Mouse (Mus musculus): ENCODE measurements around the gene Edar. TPM values are rescaled to one million over a fixed set of nuclear protein-coding genes. Genes with fewer than 3 reads are reported as not detected.
"Not testable (repeated sequence)": the region's sequence is repeated elsewhere in the genome, so short reads cannot be mapped to it uniquely, and the experiment has no call there.

The Edar gene
- 0.11 and 0.19 TPM in 2 replicates for polyA plus RNA-seq (2014; fragmentation: Nextera tagmentation; extraction: Ambion mirVana)

- ATAC-seq (ENCODE audit: low FRiP score) (peak; percentile 68), DNase-seq (ENCODE audit: low spot score) (peak; percentile 90)
- no peak within 1 kb of the TSS for H3K27ac ChIP-seq (ENCODE audit: low read depth, low read length)
- WGBS, result 4% methylated on average over 20 of the region's 20 CpGs
- H3K4me1 ChIP-seq (replicated peaks; ENCODE audit: control insufficient read depth, insufficient read depth, low read length), result no peaks in the 10 kb centered on the region; the same call in 1 of the 2 replicates
- H3K36me3 ChIP-seq (ENCODE audit: control insufficient read depth, insufficient read depth, low read length), result no peaks in the 10 kb centered on the region
- no peak within 1 kb of the TSS for H3K9ac ChIP-seq (ENCODE audit: low read depth, low read length)
- peak within 1 kb of the TSS; percentile 21; the same call in 1 of the 2 replicates for H3K4me3 ChIP-seq (ENCODE audit: low read depth, low read length)
- no peaks in the 10 kb centered on the region for H3K9me3 ChIP-seq (ENCODE audit: control insufficient read depth, low read length)
- H3K4me2 ChIP-seq (replicated peaks; ENCODE audit: low read depth, low read length), result peak within 1 kb of the TSS; percentile 38
- peaks cover 3% of the 10 kb centered on the region for H3K27me3 ChIP-seq (ENCODE audit: control insufficient read depth, insufficient read depth, low read length)
These were observed at the start of gene Edar for GRCm38 (mm10) chr10:58675533-58675932. Gene Edar, minus strand, starts transcription at chr10:58675654.

- not testable (repeated sequence) for DNase-seq (ENCODE audit: low spot score); H3K9ac ChIP-seq (ENCODE audit: low read depth, low read length); H3K4me2 ChIP-seq (replicated peaks; ENCODE audit: low read depth, low read length); ATAC-seq (ENCODE audit: low FRiP score); H3K9me3 ChIP-seq (ENCODE audit: control insufficient read depth, low read length); H3K4me1 ChIP-seq (replicated peaks; ENCODE audit: control insufficient read depth, insufficient read depth, low read length); H3K36me3 ChIP-seq (ENCODE audit: control insufficient read depth, insufficient read depth, low read length); H3K27me3 ChIP-seq (ENCODE audit: control insufficient read depth, insufficient read depth, low read length); H3K4me3 ChIP-seq (ENCODE audit: low read depth, low read length); H3K27ac ChIP-seq (ENCODE audit: low read depth, low read length)
These were observed 42.7 kb upstream of the Edar start, which contains the start of gene Gm17542 for GRCm38 (mm10) chr10:58718110-58718509. Gene Gm17542, minus strand, starts transcription at chr10:58718210.

GRCm38 (mm10) chr10:58714789-58715148 is 39.3 kb upstream of the Edar start:
- DNase-seq (ENCODE audit: low spot score) (no peak), ATAC-seq (ENCODE audit: low FRiP score) (no peak)
- H3K9ac ChIP-seq (ENCODE audit: low read depth, low read length), result no peak overlapping the region
- no peaks in the 10 kb centered on the region for H3K27me3 ChIP-seq (ENCODE audit: control insufficient read depth, insufficient read depth, low read length)
- H3K27ac ChIP-seq (ENCODE audit: low read depth, low read length), result no peak overlapping the region
- no peaks in the 10 kb centered on the region for H3K4me1 ChIP-seq (replicated peaks; ENCODE audit: control insufficient read depth, insufficient read depth, low read length)
- H3K9me3 ChIP-seq (ENCODE audit: control insufficient read depth, low read length), result no peaks in the 10 kb centered on the region
- H3K4me2 ChIP-seq (replicated peaks; ENCODE audit: low read depth, low read length), result no peak overlapping the region
- no peak overlapping the region for H3K4me3 ChIP-seq (ENCODE audit: low read depth, low read length)
- WGBS, result 65% methylated on average over 3 of the region's 3 CpGs
- H3K36me3 ChIP-seq (ENCODE audit: control insufficient read depth, insufficient read depth, low read length), result no peaks in the 10 kb centered on the region

DNA sequence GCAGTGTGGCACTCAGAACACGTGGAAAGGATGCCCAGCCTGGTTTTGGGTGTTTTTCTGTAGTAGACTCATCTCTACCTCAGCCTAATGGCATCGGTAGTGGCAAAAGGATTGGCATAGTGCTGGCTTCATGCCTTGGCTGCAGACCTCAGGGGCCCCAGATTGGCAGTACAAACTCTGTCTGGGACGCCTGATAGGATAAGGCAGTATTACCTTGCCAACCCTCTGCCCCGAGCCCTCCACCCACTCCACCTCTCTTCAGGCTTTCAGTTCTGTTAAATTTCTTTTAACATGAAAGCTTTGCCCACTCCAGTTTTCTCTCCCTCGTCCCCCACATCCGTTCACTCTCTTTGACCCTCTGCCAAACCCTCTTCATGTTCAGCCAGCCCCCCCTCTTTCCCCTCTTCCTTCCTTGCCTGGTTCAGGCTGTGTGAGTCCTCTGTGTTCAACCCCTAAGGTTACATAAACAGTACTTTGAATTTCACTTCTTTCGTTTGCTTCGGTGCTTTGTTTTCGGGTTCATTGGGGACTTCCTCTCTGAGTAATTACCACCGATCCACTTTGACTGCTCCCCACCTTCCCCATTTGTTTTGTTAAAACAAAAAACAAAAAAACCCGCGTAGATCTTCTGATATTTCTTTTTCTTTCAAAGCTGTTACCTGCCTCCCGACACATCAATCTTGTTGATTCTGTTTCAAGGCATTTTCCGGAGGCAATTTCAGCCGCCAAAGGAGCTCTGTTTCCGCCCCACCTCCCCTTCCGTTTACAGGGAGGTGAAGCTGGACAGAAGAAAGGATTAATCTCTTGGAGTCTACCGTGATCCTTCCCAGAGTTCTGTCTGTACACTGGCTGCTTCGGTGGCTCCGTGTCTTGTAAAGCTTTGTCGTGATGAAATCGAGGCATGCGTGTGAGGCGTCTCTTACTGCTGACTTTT is 38.7 kb upstream of the Edar start:
- Histone ChIP-seq H3K27ac (ENCODE audit: low read depth, low read length) (no peak overlapping the region), H3K4me2 (replicated peaks; ENCODE audit: low read depth, low read length) (no peak overlapping the region), H3K4me3 (ENCODE audit: low read depth, low read length) (no peak overlapping the region), H3K27me3 (ENCODE audit: control insufficient read depth, insufficient read depth, low read length) (no peaks in the 10 kb centered on the region), H3K9me3 (ENCODE audit: control insufficient read depth, low read length) (no peaks in the 10 kb centered on the region), H3K9ac (ENCODE audit: low read depth, low read length) (no peak overlapping the region), H3K4me1 (replicated peaks; ENCODE audit: control insufficient read depth, insufficient read depth, low read length) (no peaks in the 10 kb centered on the region), H3K36me3 (ENCODE audit: control insufficient read depth, insufficient read depth, low read length) (no peaks in the 10 kb centered on the region)
- ATAC-seq (ENCODE audit: low FRiP score) (no peak), DNase-seq (ENCODE audit: low spot score) (peak; percentile 16)
- WGBS, result 40% methylated on average over 24 of the region's 24 CpGs

GRCm38 (mm10) chr10:58713225-58713624 is 37.8 kb upstream of the Edar start:
- 92% methylated on average over 7 of the region's 7 CpGs for WGBS
- no peak for ATAC-seq (ENCODE audit: low FRiP score)
- no peak overlapping the region for H3K4me2 ChIP-seq (replicated peaks; ENCODE audit: low read depth, low read length)
- no peak overlapping the region for H3K27ac ChIP-seq (ENCODE audit: low read depth, low read length)
- H3K9me3 ChIP-seq (ENCODE audit: control insufficient read depth, low read length), result no peaks in the 10 kb centered on the region
- H3K27me3 ChIP-seq (ENCODE audit: control insufficient read depth, insufficient read depth, low read length), result no peaks in the 10 kb centered on the region
- H3K9ac ChIP-seq (ENCODE audit: low read depth, low read length), result no peak overlapping the region
- no peak overlapping the region for H3K4me3 ChIP-seq (ENCODE audit: low read depth, low read length)
- no peaks in the 10 kb centered on the region for H3K36me3 ChIP-seq (ENCODE audit: control insufficient read depth, insufficient read depth, low read length)
- no peak for DNase-seq (ENCODE audit: low spot score)
- no peaks in the 10 kb centered on the region for H3K4me1 ChIP-seq (replicated peaks; ENCODE audit: control insufficient read depth, insufficient read depth, low read length)

- 87% methylated on average over 4 of the region's 4 CpGs for WGBS
- no peak for ATAC-seq (ENCODE audit: low FRiP score)
- no peak overlapping the region for H3K9ac ChIP-seq (ENCODE audit: low read depth, low read length)
- no peak overlapping the region for H3K27ac ChIP-seq (ENCODE audit: low read depth, low read length)
- no peaks in the 10 kb centered on the region for H3K9me3 ChIP-seq (ENCODE audit: control insufficient read depth, low read length)
- H3K27me3 ChIP-seq (ENCODE audit: control insufficient read depth, insufficient read depth, low read length), result no peaks in the 10 kb centered on the region
- no peak overlapping the region for H3K4me3 ChIP-seq (ENCODE audit: low read depth, low read length)
- no peak for DNase-seq (ENCODE audit: low spot score)
- H3K4me2 ChIP-seq (replicated peaks; ENCODE audit: low read depth, low read length), result no peak overlapping the region
- no peaks in the 10 kb centered on the region for H3K36me3 ChIP-seq (ENCODE audit: control insufficient read depth, insufficient read depth, low read length)
- no peaks in the 10 kb centered on the region for H3K4me1 ChIP-seq (replicated peaks; ENCODE audit: control insufficient read depth, insufficient read depth, low read length)
These were observed 33.6 kb upstream of the Edar start for GRCm38 (mm10) chr10:58709021-58709420.

DNA sequence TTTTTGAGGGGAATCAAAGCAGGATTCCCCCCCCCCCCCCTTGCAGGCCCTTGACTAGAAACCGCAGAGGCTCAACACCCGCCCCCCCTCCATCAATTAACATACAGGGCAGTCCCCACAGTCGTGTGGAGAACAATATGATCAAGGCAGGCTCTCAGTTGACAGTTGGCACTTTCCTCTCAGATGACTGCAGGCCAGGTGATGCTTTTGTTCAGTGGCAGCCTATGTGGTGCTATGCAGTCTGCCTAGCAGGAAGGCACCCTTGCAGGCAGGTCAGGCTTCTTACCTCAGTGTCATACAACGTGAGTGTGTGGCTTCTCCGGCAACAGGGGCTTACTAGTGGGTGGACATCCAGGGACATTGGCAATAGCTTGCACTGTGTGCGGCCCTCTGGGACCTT is 25.1 kb upstream of the Edar start:
- no peaks in the 10 kb centered on the region for H3K9me3 ChIP-seq (ENCODE audit: control insufficient read depth, low read length)
- H3K4me1 ChIP-seq (replicated peaks; ENCODE audit: control insufficient read depth, insufficient read depth, low read length), result no peaks in the 10 kb centered on the region
- no peak overlapping the region for H3K27ac ChIP-seq (ENCODE audit: low read depth, low read length)
- ATAC-seq (ENCODE audit: low FRiP score) (no peak), DNase-seq (ENCODE audit: low spot score) (no peak)
- no peak overlapping the region for H3K4me2 ChIP-seq (replicated peaks; ENCODE audit: low read depth, low read length)
- no peaks in the 10 kb centered on the region for H3K36me3 ChIP-seq (ENCODE audit: control insufficient read depth, insufficient read depth, low read length)
- H3K4me3 ChIP-seq (ENCODE audit: low read depth, low read length), result no peak overlapping the region
- no peak overlapping the region for H3K9ac ChIP-seq (ENCODE audit: low read depth, low read length)
- WGBS, result 44% methylated on average over 6 of the region's 6 CpGs
- no peaks in the 10 kb centered on the region for H3K27me3 ChIP-seq (ENCODE audit: control insufficient read depth, insufficient read depth, low read length)

DNA sequence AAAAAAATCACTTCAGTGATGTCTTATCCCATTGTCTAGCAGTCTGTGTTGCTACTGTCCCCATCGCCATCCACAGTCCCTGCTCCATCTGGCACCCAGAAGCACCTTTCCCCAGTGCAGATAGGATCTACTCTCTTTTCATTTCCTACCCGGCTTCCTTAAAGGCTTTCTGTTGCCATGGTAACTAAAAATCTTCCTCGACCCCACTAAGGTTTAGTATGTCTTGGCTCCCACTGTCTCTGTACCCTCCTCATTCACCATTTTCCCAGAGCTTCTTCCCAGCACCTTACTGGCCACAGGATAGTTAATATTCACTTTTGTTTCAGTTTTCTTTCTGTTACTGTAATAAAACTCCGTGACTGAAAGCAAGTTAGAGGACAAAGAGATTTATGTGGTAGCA is 24.7 kb upstream of the Edar start:
- H3K9ac ChIP-seq (ENCODE audit: low read depth, low read length), result no peak overlapping the region
- no peaks in the 10 kb centered on the region for H3K4me1 ChIP-seq (replicated peaks; ENCODE audit: control insufficient read depth, insufficient read depth, low read length)
- no peaks in the 10 kb centered on the region for H3K36me3 ChIP-seq (ENCODE audit: control insufficient read depth, insufficient read depth, low read length)
- H3K27ac ChIP-seq (ENCODE audit: low read depth, low read length), result no peak overlapping the region
- H3K4me3 ChIP-seq (ENCODE audit: low read depth, low read length), result no peak overlapping the region
- 46% methylated on average over 4 of the region's 4 CpGs for WGBS
- ATAC-seq (ENCODE audit: low FRiP score) (no peak), DNase-seq (ENCODE audit: low spot score) (no peak)
- H3K27me3 ChIP-seq (ENCODE audit: control insufficient read depth, insufficient read depth, low read length), result no peaks in the 10 kb centered on the region
- H3K9me3 ChIP-seq (ENCODE audit: control insufficient read depth, low read length), result no peaks in the 10 kb centered on the region
- no peak overlapping the region for H3K4me2 ChIP-seq (replicated peaks; ENCODE audit: low read depth, low read length)

- WGBS, result 90% methylated on average over 4 of the region's 4 CpGs
- no peak overlapping the region for H3K4me3 ChIP-seq (ENCODE audit: low read depth, low read length)
These were observed 23.5 kb upstream of the Edar start for GRCm38 (mm10) chr10:58698955-58699354.

More at GRCm38 (mm10) chr10:58698955-58699354, 23.5 kb upstream of the Edar start:
- Histone ChIP-seq H3K27me3 (ENCODE audit: control insufficient read depth, insufficient read depth, low read length) (no peaks in the 10 kb centered on the region), H3K27ac (ENCODE audit: low read depth, low read length) (no peak overlapping the region), H3K4me2 (replicated peaks; ENCODE audit: low read depth, low read length) (no peak overlapping the region), H3K9ac (ENCODE audit: low read depth, low read length) (no peak overlapping the region), H3K9me3 (ENCODE audit: control insufficient read depth, low read length) (no peaks in the 10 kb centered on the region), H3K36me3 (ENCODE audit: control insufficient read depth, insufficient read depth, low read length) (no peaks in the 10 kb centered on the region), H3K4me1 (replicated peaks; ENCODE audit: control insufficient read depth, insufficient read depth, low read length) (no peaks in the 10 kb centered on the region)
- no peak for ATAC-seq (ENCODE audit: low FRiP score)
- DNase-seq (ENCODE audit: low spot score), result no peak

Measured in hindbrain, embryonic 11.5 days (tissue).